Mouse (Mus musculus) megakaryocyte-erythroid progenitor cell, adult 5-6 weeks (primary cell): ENCODE measurements around the gene Cdcp1. TPM values are rescaled to one million over a fixed set of nuclear protein-coding genes. Genes with fewer than 3 reads are reported as not detected.

ENCODE experiments used
- ATAC-seq: replicated peaks from 2 replicates; pipeline ENCODE4 v1.8.0; 2016; ENCODE audit warnings: mild to moderate bottlenecking, inconsistent platforms; ENCODE audit not compliant: severe bottlenecking, poor library complexity, low FRiP score, low TSS enrichment
- total RNA-seq, 2 experiments: library from RNA; stranded (forward) in 1 of 2; stranded (reverse) in 1 of 2; fragments of 200-1000, 215-1000 nt in 1 of 2; fragments of >200 nt in 1 of 2; fragmentation: Nextera tagmentation in 1 of 2; gene quantifications; 2 replicates each; pipeline ENCODE4 v1.2.3; 2014 to 2017

Gene Cdcp1
- total RNA-seq, 2 experiments from 2014 or later = 0.38 to 0.57 TPM

- ATAC-seq = peak; percentile 64
Observed at GRCm38 (mm10) chr9:123224863-123225431, 9.1 kb upstream of the Cdcp1 start.

- no peak for ATAC-seq
Observed at GRCm38 (mm10) chr9:123219826-123220225, 4.0 kb upstream of the Cdcp1 start.

- no peak for ATAC-seq
Observed at GRCm38 (mm10) chr9:123213371-123213770, 2.5 kb downstream of the Cdcp1 start.

DNA sequence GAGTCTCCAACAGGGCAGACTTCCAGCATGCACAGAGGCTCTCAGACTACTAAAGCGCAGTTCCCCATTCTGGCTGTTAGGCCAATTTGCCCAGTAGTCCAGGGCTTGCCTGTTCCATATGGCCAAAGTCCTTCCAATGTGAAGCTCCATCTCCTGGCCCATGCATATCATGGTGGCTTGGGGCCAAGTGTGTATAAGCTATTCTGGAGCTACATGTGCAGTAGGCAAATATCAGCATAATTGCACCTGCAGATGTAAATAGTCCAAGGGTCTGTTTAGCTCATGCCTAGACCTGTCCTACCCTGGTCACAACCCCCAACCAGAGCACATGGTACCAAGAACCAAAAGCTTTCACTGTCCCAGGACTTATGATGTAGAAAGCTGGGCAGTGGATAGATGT is 7.9 kb downstream of the Cdcp1 start:
- no peak for ATAC-seq

- no peak for ATAC-seq
Observed at GRCm38 (mm10) chr9:123206948-123207347, 8.9 kb downstream of the Cdcp1 start.

- ATAC-seq = no peak
Observed at GRCm38 (mm10) chr9:123206526-123206925, 9.3 kb downstream of the Cdcp1 start.

DNA sequence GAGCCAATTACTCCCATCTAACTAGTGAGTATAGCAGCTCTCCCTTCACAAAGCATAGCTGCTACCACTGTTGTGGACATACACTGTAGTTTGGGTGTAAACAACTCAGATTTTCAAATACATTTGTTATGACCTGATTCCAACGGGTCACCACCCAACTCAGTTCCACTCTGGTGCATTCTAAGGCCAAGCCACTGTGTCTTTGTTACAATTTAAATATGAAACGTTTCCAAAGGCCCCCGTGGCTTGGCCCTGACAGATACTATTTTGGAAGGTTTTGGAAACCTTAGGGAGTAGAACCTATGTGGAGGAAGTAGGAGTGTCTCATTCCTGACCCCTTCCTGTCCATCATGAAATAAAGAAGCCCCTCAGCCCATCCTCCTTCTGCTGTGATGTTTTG is 15.7 kb downstream of the Cdcp1 start:
- no peak for ATAC-seq

DNA sequence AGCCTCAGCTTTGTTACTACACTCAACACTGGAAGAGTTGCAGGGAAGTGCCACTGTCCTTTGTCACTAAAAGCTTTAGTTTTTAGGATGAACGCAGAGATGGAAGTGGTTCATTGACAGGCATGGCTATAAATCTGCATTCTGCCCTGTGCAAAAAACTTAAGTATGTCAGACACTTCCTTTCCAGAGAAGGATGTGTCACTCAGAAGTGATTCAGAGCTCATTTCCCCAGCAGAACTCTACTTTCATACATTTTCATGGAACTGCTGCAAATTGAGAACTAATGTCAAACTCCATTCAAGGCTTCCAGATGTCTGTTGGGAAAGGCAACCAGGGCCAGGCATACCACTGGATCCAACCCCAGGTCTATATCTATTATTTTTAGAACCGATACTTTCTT is 27.6 kb downstream of the Cdcp1 start:
- no peak for ATAC-seq

- ATAC-seq = no peak
Observed at GRCm38 (mm10) chr9:123187589-123187988, 28.2 kb downstream of the Cdcp1 start.

DNA sequence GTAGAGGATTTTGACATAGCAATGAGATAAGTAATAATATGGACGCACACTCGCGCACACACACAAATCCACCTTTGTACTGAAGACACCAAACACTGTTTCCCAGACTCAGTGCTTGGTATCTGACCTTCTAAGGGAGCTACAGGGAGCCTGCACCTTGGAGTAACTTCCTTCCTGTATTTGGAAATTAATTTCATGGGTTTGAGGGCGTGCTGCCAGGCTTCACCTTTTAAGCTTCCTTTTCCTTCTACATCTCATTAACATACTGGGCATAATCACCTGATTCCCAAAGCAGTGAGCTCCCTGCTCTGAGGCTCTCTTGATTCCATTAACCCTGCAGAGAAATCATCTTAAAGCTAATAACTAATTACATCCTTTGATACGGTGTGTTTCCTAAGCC is 29.7 kb downstream of the Cdcp1 start:
- no peak for ATAC-seq

GRCm38 (mm10) chr9:123185546-123185945 is 30.3 kb downstream of the Cdcp1 start:
- ATAC-seq = no peak

GRCm38 (mm10) chr9:123183226-123183625 is 32.6 kb downstream of the Cdcp1 start:
- ATAC-seq = no peak

DNA sequence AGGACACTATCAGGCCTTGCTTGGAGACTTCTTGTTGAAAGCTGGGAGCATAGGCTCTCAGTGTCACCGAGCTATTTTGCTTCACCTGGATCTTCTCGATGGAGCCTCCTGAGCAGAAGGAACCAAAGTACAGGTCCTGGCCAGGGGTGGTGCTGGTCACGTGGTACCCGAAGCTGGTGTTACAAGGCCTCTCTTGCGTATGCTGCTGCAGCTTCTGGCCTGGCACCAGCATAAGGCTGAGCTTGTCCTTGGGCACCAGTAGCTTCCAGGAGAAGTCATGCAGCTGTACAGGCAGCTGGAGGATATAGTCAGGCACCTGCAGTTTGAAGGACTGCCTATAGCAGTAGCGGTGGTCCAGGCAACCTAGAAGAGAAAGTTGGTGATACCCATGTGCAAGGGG is 35.8 kb downstream of the Cdcp1 start:
- no peak for ATAC-seq

DNA sequence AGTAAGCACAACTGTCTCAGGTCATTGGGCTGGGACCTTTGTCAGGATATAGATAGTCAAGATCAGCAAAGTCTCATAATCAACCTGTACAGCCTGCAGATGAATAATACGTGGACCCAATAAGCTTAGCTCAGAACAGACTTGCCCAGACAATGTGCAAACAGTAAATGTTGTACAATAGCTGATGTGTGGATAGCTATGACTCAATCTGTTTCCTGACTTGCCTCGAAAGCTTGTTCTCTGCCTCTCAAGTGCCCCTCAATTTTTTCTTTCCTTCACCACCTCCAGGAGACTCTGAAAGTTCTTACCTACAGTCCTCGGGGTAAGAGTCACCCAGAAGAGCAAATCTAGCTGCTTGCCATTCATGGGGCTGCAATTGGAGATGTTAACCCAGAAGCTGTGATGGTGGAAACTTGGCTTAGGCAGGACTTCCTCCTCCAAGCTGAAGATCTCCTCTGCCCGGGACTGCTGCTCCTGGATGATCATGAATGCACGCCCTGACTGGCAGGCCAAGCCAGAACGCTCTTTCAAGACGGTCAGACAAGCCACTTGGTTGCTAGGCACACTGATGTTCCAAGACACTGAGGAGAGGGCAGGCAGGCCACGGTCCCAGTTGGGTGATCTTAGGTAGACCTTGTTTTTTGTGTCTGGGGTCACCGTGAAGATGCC is 38.3 kb downstream of the Cdcp1 start:
- ATAC-seq = no peak

DNA sequence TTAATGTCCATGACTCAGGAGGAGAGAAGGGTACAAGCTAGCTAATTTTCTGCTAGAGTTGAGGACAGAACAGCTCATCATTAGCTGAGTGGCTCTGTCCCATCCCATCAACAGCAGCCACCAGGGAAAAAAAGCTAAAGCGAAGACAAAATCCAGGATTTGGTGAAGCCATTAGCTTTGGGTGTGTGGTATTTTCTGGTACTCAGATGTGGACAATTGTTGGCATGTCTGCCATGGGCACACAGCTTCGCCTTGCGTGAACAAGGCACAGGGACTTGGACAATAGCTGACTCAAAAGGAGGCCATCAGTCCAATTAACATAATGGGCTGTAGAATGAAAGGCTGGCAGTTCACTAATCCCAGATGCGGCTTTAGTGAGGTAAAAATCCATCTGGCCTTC is 41.5 kb downstream of the Cdcp1 start:
- ATAC-seq = no peak

DNA sequence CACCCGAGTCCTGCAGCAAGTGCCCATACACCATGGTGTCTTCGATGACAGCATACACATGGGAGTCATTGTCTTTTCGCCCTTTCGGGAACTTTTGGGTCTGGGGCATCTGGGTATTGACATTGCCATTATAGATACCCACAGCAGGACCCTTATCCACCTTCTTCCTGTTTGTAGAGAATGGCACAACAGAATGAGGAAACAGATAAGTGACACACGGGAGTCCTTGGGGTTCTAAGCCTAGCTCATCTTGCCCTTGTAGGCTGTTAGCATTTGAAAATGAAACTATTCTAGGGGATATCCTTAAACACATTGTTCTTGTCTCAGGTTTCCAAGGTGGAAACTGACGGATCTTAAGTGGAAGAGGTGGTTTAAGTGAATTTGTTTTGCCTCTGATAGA is 42.1 kb downstream of the Cdcp1 start:
- ATAC-seq = 0 out of 2 replicates have a peak, but pooled peaks have one; percentile 28

DNA sequence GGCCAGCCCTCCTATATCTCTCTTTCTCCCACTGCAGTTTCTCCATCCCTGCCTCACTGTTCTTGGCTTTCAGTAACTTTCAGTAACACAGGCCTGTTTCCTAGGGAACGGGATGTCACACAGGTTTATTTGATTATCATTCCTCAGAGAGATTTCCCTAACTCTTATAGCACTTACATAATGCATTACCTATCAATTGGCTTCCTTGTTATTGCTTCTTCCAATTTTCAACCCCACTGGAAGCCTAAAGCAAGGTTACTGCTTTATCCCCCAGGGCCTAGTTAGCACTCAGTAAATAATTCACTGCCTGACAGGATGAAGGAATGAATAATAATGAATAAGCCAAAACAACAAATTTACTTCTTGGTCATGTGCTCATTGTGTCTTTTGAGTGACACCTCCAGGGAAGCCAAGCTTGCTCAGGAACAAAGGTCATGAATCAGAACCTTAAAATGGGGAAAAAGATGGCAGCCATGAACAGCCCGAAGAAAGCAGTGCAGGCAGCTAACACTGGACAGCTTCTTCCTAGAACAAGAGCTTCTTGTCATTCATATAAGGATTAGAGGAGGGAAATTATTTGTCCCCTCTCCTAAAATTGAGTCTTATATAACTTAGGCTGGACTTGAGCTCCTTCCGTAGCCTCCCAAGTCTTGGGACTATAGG is 49.9 kb downstream of the Cdcp1 start:
- ATAC-seq = no peak

GRCm38 (mm10) chr9:123162985-123163694 is 52.7 kb downstream of the Cdcp1 start:
- 0 out of 2 replicates have a peak, but pooled peaks have one; percentile 19 for ATAC-seq

GRCm38 (mm10) chr9:123161792-123162191 is 54.0 kb downstream of the Cdcp1 start:
- ATAC-seq = no peak

GRCm38 (mm10) chr9:123159330-123159729 is 56.5 kb downstream of the Cdcp1 start:
- ATAC-seq = peak; percentile 80
